Mouse (Mus musculus): ENCODE results near the gene Armc6. TPM values are rescaled to one million over a fixed set of nuclear protein-coding genes. Genes with fewer than 3 reads are reported as not detected.
A peak's percentile ranks its signal among the peaks of the same experiment; 100 is the strongest.

Armc6 gene
- polyA plus RNA-seq, 1 experiment from 2014 or later: 16.5 TPM

DNA sequence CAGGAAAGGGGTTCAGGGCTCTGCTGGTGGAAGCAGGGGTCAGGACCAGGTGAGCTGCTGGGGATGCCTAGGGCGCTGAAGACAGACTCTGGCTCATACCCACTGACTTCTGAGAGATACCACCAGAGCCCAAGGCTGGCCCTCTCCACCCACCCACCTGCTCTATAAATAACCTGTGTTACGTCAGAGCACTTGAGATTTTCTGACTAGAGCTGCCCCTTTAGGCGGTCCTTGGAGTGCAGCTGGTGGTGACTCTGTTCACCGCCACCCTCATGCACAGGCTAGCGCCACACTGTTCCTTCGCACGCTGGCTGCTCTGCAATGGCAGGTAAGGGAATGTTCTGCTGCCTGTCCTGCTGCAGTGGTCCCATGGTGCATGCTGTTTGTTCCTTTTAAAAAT lies 60.2 kb downstream of the Armc6 start:
- H3K27me3 ChIP-seq (ENCODE audit: control insufficient read depth, insufficient read depth, low read length): no peaks in the 10 kb centered on the region
- peak overlapping the region; percentile 61 for H3K4me2 ChIP-seq (ENCODE audit: low read length)
- no peaks in the 10 kb centered on the region for H3K9me3 ChIP-seq (ENCODE audit: control insufficient read depth, low read length)
- H3K4me3 ChIP-seq (ENCODE audit: control insufficient read depth in 1 of 2, insufficient read depth in 1 of 2, low read depth in 1 of 2, low read length in 2 of 2): peak overlapping the region; percentile 21 to 31
- WGBS: 42% methylated on average over 7 of the region's 7 CpGs
- peak overlapping the region; percentile 59 for H3K9ac ChIP-seq (ENCODE audit: low read length)
- H3K36me3 ChIP-seq (ENCODE audit: control insufficient read depth, insufficient read depth, low read length): peaks cover 32% of the 10 kb centered on the region
- peaks cover 10 to 24% of the 10 kb centered on the region in 2 experiments for H3K4me1 ChIP-seq (ENCODE audit: control insufficient read depth in 2 of 2, insufficient read depth in 2 of 2, low read length in 2 of 2)
- peak; percentile 48; the same call in 1 of the 2 replicates for ATAC-seq (ENCODE audit: insufficient number of reproducible peaks, insufficient read depth, low FRiP score, low read depth)
- peak overlapping the region; percentile 60 to 77 for H3K27ac ChIP-seq (replicated peaks in 1 of 2; ENCODE audit: control insufficient read depth in 1 of 2, insufficient read depth in 1 of 2, low read depth in 2 of 2, low read length in 2 of 2)

DNA sequence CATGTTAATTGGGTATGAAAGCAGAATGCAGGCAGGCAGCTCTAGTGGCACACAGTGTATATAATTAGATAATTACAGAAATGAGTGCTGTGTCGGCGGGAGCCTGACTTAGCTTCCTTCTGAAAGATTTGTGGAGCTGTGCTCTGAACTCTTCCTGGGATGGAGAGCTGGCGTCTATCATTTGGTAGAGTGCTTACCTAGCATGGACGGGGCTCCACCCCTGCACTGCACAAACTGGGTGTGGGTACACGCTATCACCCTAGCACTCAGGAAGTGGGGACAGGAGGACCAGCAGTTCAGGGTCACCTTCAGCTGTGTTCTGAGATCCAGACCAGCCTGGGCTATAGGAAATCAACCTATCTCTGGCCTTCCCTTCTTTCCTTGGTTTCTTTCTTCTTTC lies 60.9 kb downstream of the Armc6 start:
- Histone ChIP-seq H3K27ac (replicated peaks in 1 of 2; ENCODE audit: control insufficient read depth in 1 of 2, insufficient read depth in 1 of 2, low read depth in 2 of 2, low read length in 2 of 2) (peak overlapping the region in 1 of 2 experiments; percentile 77; a peak in 1 of 4 replicates), H3K27me3 (ENCODE audit: control insufficient read depth, insufficient read depth, low read length) (no peaks in the 10 kb centered on the region), H3K9ac (ENCODE audit: low read length) (no peak overlapping the region), H3K4me2 (ENCODE audit: low read length) (peak overlapping the region; percentile 65), H3K36me3 (ENCODE audit: control insufficient read depth, insufficient read depth, low read length) (peaks cover 25% of the 10 kb centered on the region), H3K9me3 (ENCODE audit: control insufficient read depth, low read length) (no peaks in the 10 kb centered on the region), H3K4me1 (ENCODE audit: control insufficient read depth in 2 of 2, insufficient read depth in 2 of 2, low read length in 2 of 2) (peaks cover 10 to 24% of the 10 kb centered on the region in 2 experiments), H3K4me3 (ENCODE audit: control insufficient read depth in 1 of 2, insufficient read depth in 1 of 2, low read depth in 1 of 2, low read length in 2 of 2) (no peak overlapping the region)
- 72% methylated on average over 5 of the region's 5 CpGs for WGBS
- no peak for ATAC-seq (ENCODE audit: insufficient number of reproducible peaks, insufficient read depth, low FRiP score, low read depth)

GRCm38 (mm10) chr8:70172043-70172681 lies 62.1 kb downstream of the Armc6 start, which contains the start of gene Tmem161a:
Gene Tmem161a, plus strand, starts transcription at chr8:70172356.
- peak; percentile 89 for ATAC-seq (ENCODE audit: insufficient number of reproducible peaks, insufficient read depth, low FRiP score, low read depth)
- Histone ChIP-seq H3K27me3 (ENCODE audit: control insufficient read depth, insufficient read depth, low read length) (no peaks in the 10 kb centered on the region), H3K9ac (ENCODE audit: low read length) (peak within 1 kb of the TSS; percentile 87), H3K4me1 (ENCODE audit: control insufficient read depth in 2 of 2, insufficient read depth in 2 of 2, low read length in 2 of 2) (peaks cover 10 to 24% of the 10 kb centered on the region in 2 experiments), H3K4me2 (ENCODE audit: low read length) (peak within 1 kb of the TSS; percentile 65), H3K27ac (replicated peaks in 1 of 2; ENCODE audit: control insufficient read depth in 1 of 2, insufficient read depth in 1 of 2, low read depth in 2 of 2, low read length in 2 of 2) (peak within 1 kb of the TSS; percentile 71 to 77), H3K9me3 (ENCODE audit: control insufficient read depth, low read length) (no peaks in the 10 kb centered on the region), H3K4me3 (ENCODE audit: control insufficient read depth in 1 of 2, insufficient read depth in 1 of 2, low read depth in 1 of 2, low read length in 2 of 2) (peak within 1 kb of the TSS; percentile 61 to 94), H3K36me3 (ENCODE audit: control insufficient read depth, insufficient read depth, low read length) (peaks cover 14% of the 10 kb centered on the region)
- WGBS: 3% methylated on average over 27 of the region's 27 CpGs

DNA sequence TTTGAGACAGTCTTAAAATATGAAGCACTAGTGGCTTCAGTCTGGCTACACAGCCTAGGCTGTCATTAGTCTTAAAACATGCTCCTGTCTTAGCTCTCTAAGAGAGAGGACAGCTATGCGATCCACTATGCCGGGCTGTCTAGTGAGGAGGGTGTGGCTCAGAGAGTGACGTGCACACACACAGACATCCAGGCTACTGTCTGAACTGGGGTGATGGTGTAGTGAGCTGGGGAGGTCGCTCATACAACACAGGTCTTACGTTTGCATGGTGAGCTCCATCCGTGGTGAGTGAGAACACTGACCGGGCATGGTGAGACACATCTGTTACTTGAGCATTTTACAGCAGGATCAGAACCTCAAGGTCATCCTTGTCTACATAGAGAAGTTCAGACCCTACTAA lies 63.0 kb downstream of the Armc6 start:
- WGBS: 85% methylated on average over 7 of the region's 7 CpGs
- no peak for ATAC-seq (ENCODE audit: insufficient number of reproducible peaks, insufficient read depth, low FRiP score, low read depth)
- Histone ChIP-seq H3K36me3 (ENCODE audit: control insufficient read depth, insufficient read depth, low read length) (peaks cover 6% of the 10 kb centered on the region), H3K27ac (replicated peaks in 1 of 2; ENCODE audit: control insufficient read depth in 1 of 2, insufficient read depth in 1 of 2, low read depth in 2 of 2, low read length in 2 of 2) (no peak overlapping the region), H3K4me3 (ENCODE audit: control insufficient read depth in 1 of 2, insufficient read depth in 1 of 2, low read depth in 1 of 2, low read length in 2 of 2) (no peak overlapping the region), H3K4me1 (ENCODE audit: control insufficient read depth in 2 of 2, insufficient read depth in 2 of 2, low read length in 2 of 2) (peaks cover 10 to 24% of the 10 kb centered on the region in 2 experiments), H3K4me2 (ENCODE audit: low read length) (peak overlapping the region; percentile 65), H3K9me3 (ENCODE audit: control insufficient read depth, low read length) (no peaks in the 10 kb centered on the region), H3K27me3 (ENCODE audit: control insufficient read depth, insufficient read depth, low read length) (peaks cover 3% of the 10 kb centered on the region; the same call in 1 of the 2 replicates), H3K9ac (ENCODE audit: low read length) (no peak overlapping the region)

DNA sequence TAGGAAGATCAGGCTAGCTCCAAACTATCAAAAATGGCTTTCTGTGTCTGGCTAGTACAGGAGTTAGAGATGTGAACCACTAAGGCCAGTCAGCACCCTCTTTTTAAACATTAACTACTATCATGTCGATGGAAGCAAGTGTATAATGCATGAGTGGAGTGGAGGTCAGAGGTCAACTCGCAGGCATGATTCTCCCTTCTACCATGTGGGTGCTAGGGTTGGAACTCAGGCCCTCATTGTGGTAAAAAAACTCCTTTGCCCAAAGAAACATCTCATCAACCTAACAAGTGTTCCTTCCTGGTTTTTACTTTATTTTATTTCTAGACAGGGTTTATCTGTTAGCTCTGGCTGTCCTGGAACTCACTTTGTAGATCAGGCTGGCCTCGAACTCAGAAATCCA lies 63.5 kb downstream of the Armc6 start:
- Histone ChIP-seq H3K4me1 (ENCODE audit: control insufficient read depth in 2 of 2, insufficient read depth in 2 of 2, low read length in 2 of 2) (peaks cover 10 to 24% of the 10 kb centered on the region in 2 experiments), H3K27me3 (ENCODE audit: control insufficient read depth, insufficient read depth, low read length) (peaks cover 8% of the 10 kb centered on the region), H3K9me3 (ENCODE audit: control insufficient read depth, low read length) (no peaks in the 10 kb centered on the region), H3K36me3 (ENCODE audit: control insufficient read depth, insufficient read depth, low read length) (peaks cover 6% of the 10 kb centered on the region), H3K27ac (replicated peaks in 1 of 2; ENCODE audit: control insufficient read depth in 1 of 2, insufficient read depth in 1 of 2, low read depth in 2 of 2, low read length in 2 of 2) (no peak overlapping the region), H3K4me3 (ENCODE audit: control insufficient read depth in 1 of 2, insufficient read depth in 1 of 2, low read depth in 1 of 2, low read length in 2 of 2) (no peak overlapping the region), H3K9ac (ENCODE audit: low read length) (no peak overlapping the region), H3K4me2 (ENCODE audit: low read length) (no peak overlapping the region)
- ATAC-seq (ENCODE audit: insufficient number of reproducible peaks, insufficient read depth, low FRiP score, low read depth): no peak
- 74% methylated on average over 3 of the region's 3 CpGs for WGBS

Other genes with a start within 250 kb of the Armc6 start
- 52.2 and 53.3 TPM in 2 replicates for gene Gatad2a, start 238.1 kb downstream of the Armc6 start, polyA plus RNA-seq (2014; fragmentation: Nextera tagmentation; extraction: Ambion mirVana)
- gene Mau2, start 191.7 kb downstream of the Armc6 start, polyA plus RNA-seq (2014; fragmentation: Nextera tagmentation; extraction: Ambion mirVana): 40.5 and 42.2 TPM in 2 replicates
- gene Sugp1, start 191.7 kb downstream of the Armc6 start, polyA plus RNA-seq (2014; fragmentation: Nextera tagmentation; extraction: Ambion mirVana): 22.8 and 24.3 TPM in 2 replicates
- 0.50 and 2.0 TPM in 2 replicates for gene Tm6sf2, start 161.5 kb downstream of the Armc6 start, polyA plus RNA-seq (2014; fragmentation: Nextera tagmentation; extraction: Ambion mirVana)
- 0.19 TPM in 1 of 2 replicates, not detected in the other for gene Hapln4, start 151.0 kb downstream of the Armc6 start, polyA plus RNA-seq (2014; fragmentation: Nextera tagmentation; extraction: Ambion mirVana)
- 0.26 and 0.34 TPM in 2 replicates for gene Ncan, start 113.6 kb downstream of the Armc6 start, polyA plus RNA-seq (2014; fragmentation: Nextera tagmentation; extraction: Ambion mirVana)
- 23.0 and 26.2 TPM in 2 replicates for gene Nr2c2ap, start 103.1 kb downstream of the Armc6 start, polyA plus RNA-seq (2014; fragmentation: Nextera tagmentation; extraction: Ambion mirVana)
- gene Rfxank, start 95.3 kb downstream of the Armc6 start, polyA plus RNA-seq (2014; fragmentation: Nextera tagmentation; extraction: Ambion mirVana): 18.1 and 21.0 TPM in 2 replicates
- 46.7 and 50.3 TPM in 2 replicates for gene Borcs8, start 95.0 kb downstream of the Armc6 start, polyA plus RNA-seq (2014; fragmentation: Nextera tagmentation; extraction: Ambion mirVana)
- 0.22 TPM in 1 of 2 replicates, not detected in the other for gene Mef2b, start 94.8 kb downstream of the Armc6 start, polyA plus RNA-seq (2014; fragmentation: Nextera tagmentation; extraction: Ambion mirVana)
- 73.0 and 77.4 TPM in 2 replicates for gene Tmem161a, start 62.1 kb downstream of the Armc6 start, polyA plus RNA-seq (2014; fragmentation: Nextera tagmentation; extraction: Ambion mirVana)
- 5.8 and 7.1 TPM in 2 replicates for gene Slc25a42, start 22.2 kb downstream of the Armc6 start, polyA plus RNA-seq (2014; fragmentation: Nextera tagmentation; extraction: Ambion mirVana)
- 23.1 and 29.1 TPM in 2 replicates for gene Sugp2, start 240 bp downstream of the Armc6 start, polyA plus RNA-seq (2014; fragmentation: Nextera tagmentation; extraction: Ambion mirVana)
- gene Homer3, start 48.4 kb upstream of the Armc6 start, polyA plus RNA-seq (2014; fragmentation: Nextera tagmentation; extraction: Ambion mirVana): 22.2 and 25.0 TPM in 2 replicates
- gene Ddx49, start 68.0 kb upstream of the Armc6 start, polyA plus RNA-seq (2014; fragmentation: Nextera tagmentation; extraction: Ambion mirVana): 28.9 and 33.7 TPM in 2 replicates
- gene Cope, start 68.1 kb upstream of the Armc6 start, polyA plus RNA-seq (2014; fragmentation: Nextera tagmentation; extraction: Ambion mirVana): 294 and 319 TPM in 2 replicates
- 1.8 and 2.3 TPM in 2 replicates for gene Cers1, start 81.3 kb upstream of the Armc6 start, polyA plus RNA-seq (2014; fragmentation: Nextera tagmentation; extraction: Ambion mirVana)
- gene Gdf1, start 95.4 kb upstream of the Armc6 start, polyA plus RNA-seq (2014; fragmentation: Nextera tagmentation; extraction: Ambion mirVana): 0.57 TPM in 1 of 2 replicates, not detected in the other
- gene Upf1, start 118.8 kb upstream of the Armc6 start, polyA plus RNA-seq (2014; fragmentation: Nextera tagmentation; extraction: Ambion mirVana): 14.2 and 18.1 TPM in 2 replicates
- 3.0 and 4.6 TPM in 2 replicates for gene Comp, start 139.1 kb upstream of the Armc6 start, polyA plus RNA-seq (2014; fragmentation: Nextera tagmentation; extraction: Ambion mirVana)
- 12.2 and 14.1 TPM in 2 replicates for gene Crtc1, start 205.1 kb upstream of the Armc6 start, polyA plus RNA-seq (2014; fragmentation: Nextera tagmentation; extraction: Ambion mirVana)
- gene Klhl26, start 242.5 kb upstream of the Armc6 start, polyA plus RNA-seq (2014; fragmentation: Nextera tagmentation; extraction: Ambion mirVana): 9.6 and 9.8 TPM in 2 replicates